Mouse (Mus musculus) cortical plate, adult 2 months (tissue): ENCODE measurements at regions not wholly inside any gene's neighbourhood (a gene's known extent, or its start where the extent isn't known, plus 50 kb on each side); places are given as distances from the start of the nearest gene placed in this dataset.

Experiments used
- CTCF ChIP-seq: fragments of 200-500 bp; IDR thresholded peaks from 2 replicates; pipeline ENCODE4 v1.5.1; 2011; ENCODE audit warnings: mild to moderate bottlenecking, control low read depth, low read length; ENCODE audit not compliant: insufficient read depth; ENCODE audit errors: extremely low read depth
- POLR2A ChIP-seq: fragments of 200-500 bp; IDR thresholded peaks from 2 replicates; pipeline ENCODE4 v1.6.1; 2011; ENCODE audit warnings: mild to moderate bottlenecking, low read length, control low read depth; ENCODE audit not compliant: insufficient read depth; ENCODE audit errors: extremely low read depth

DNA sequence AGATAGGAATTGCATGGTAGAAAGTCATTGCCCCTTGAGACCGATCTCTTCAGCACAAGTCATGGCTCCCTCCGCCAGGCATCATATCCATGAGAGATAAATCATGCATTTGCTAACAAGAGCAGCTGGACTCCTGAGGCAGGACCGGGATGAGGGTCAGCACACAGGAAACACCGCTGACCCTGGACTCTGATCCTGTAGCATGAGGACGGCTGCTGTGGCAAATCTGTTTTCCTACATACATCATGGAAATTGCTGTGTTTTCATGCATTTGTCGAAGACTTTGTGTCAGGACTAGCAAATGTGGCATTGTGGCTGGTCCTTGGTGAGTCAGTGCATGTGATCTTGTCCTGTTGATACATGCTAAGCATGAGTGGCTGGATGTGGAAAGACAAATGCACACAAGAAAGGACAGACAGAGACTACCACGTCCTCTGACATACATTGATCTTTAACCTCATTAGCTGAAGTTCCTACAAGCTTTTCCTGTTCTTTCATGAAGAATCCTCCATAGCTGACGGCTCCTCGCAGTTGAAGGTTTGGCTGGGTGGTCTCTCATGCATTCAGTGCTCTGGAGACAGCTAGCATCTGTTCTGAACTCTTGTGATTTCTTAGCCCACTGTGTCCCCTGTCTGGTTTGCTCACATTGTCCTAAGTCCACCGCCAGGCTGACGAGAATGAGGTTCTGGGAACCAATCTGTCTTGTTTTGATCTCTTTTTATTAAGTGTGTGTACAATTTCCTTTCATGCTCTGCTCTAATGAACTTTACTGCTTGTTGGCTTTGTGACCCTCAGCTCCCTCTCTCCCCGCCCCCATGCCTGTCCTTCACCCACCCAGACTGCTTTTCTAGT is 90.8 kb upstream of the Ednra start:
- TF ChIP-seq CTCF (no peak), POLR2A (no peak)
